Mouse (Mus musculus): ENCODE measurements around the gene Kank3.
A peak's percentile ranks its signal among the peaks of the same experiment; 100 is the strongest.

The Kank3 gene

GRCm38 (mm10) chr17:33810334-33811141, at the start of gene Kank3:
Gene Kank3, plus strand, starts transcription at chr17:33810519.
- DNase-seq (ENCODE audit: low read depth in 1 of 2, low spot score in 2 of 2) = peak; percentile 56 to 74

DNA sequence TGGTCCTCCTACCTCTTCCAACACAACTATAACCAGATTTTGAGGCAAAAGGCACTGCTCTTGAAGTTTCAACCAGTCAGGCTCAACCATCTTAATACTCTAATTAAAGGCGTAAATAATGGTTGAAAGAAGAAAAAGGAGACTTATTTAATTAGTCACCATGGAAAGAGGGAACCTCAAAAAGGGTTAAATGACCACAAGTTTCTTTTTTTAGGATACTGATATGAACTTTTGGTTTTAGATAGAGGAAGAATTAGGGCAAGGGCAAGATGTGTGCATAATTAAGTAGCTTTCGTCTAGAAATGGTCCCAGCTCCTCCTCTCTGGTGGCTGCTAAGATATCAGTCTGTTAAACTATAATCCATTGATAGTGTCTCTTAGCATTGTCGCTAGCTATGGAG, 43.9 kb upstream of the Kank3 start:
- no peak for DNase-seq (ENCODE audit: low read depth in 1 of 2, low spot score in 2 of 2)

- DNase-seq (ENCODE audit: low read depth in 1 of 2, low spot score in 2 of 2) = no peak
These were observed 38.7 kb upstream of the Kank3 start for GRCm38 (mm10) chr17:33771617-33772016.

- DNase-seq (ENCODE audit: low read depth in 1 of 2, low spot score in 2 of 2) = no peak
These were observed 36.9 kb upstream of the Kank3 start for GRCm38 (mm10) chr17:33773426-33773825.

DNA sequence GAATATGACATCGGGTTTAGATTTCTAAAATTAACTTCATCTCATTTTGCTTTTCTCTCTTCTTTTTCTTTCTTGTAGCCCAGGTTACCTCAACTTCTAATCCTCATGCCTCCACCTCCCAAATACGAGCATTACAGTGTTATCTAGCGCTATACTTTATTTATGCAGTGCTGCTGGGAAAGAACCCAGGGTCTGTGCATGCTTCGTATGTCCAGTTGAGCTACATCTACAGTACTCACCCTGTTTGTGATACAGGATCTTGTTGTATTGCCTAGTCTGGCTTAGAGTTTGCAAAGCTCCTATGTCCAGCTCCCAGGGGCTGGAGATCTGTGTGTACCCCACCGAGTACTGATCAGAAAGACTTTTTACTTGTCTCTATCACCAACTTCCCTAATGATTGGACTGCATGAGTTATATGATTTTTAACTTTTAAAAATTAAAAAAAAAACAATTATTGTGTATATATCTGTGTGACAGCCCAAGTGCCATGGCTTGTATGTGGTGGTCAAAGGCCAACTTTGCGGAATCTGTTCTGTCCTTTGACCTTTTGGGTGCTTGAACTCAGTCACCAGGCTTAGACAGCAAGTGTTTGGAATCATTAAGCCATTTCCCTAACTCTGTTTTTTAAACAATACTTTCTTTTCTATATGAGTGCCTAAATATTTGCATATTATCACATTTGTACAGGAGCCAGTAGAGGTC, 36.3 kb upstream of the Kank3 start:
- DNase-seq (ENCODE audit: low read depth in 1 of 2, low spot score in 2 of 2) = no peak

- DNase-seq (ENCODE audit: low read depth in 1 of 2, low spot score in 2 of 2) = no peak
These were observed 35.7 kb upstream of the Kank3 start for GRCm38 (mm10) chr17:33774573-33775155.

GRCm38 (mm10) chr17:33775287-33775686, 35.0 kb upstream of the Kank3 start:
- DNase-seq (ENCODE audit: low read depth in 1 of 2, low spot score in 2 of 2) = no peak

- no peak for DNase-seq (ENCODE audit: low read depth in 1 of 2, low spot score in 2 of 2)
These were observed 30.9 kb upstream of the Kank3 start for GRCm38 (mm10) chr17:33779271-33779966.

DNA sequence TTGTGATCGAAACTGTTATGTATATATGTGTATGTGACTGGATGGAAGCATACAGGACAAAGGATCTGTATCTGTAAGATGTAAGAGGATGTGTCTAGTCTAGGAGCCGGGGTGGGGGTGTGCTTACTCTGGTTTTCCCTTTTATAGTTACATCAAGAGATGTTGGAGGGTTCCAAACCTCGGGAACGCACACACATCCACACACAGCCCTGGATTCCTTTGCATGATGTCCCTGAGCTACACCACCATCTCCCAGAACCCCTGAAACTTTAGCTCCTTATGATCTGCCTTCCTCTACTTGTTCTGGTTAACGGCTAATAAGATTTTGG, 30.4 kb upstream of the Kank3 start:
- no peak for DNase-seq (ENCODE audit: low read depth in 1 of 2, low spot score in 2 of 2)

DNA sequence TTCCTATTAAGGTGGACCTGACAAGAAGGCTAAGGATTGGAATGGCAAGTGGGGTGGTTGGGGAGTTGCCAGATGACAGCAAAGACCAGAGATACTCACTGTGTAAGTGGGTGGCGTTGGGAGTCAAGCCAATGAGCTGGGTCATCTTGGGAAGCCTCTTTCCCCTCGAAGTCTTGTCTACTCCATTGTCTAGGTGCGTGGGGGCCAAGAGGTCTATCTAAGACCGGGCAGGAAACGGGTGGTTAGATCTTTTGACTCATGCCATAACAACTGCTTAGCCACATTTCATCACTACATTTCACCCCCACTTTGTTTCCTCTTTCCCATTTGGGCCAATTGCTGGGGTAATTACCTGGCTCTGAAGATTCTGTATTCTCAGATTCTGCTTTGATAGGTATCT, 29.9 kb upstream of the Kank3 start:
- no peak for DNase-seq (ENCODE audit: low read depth in 1 of 2, low spot score in 2 of 2)

DNA sequence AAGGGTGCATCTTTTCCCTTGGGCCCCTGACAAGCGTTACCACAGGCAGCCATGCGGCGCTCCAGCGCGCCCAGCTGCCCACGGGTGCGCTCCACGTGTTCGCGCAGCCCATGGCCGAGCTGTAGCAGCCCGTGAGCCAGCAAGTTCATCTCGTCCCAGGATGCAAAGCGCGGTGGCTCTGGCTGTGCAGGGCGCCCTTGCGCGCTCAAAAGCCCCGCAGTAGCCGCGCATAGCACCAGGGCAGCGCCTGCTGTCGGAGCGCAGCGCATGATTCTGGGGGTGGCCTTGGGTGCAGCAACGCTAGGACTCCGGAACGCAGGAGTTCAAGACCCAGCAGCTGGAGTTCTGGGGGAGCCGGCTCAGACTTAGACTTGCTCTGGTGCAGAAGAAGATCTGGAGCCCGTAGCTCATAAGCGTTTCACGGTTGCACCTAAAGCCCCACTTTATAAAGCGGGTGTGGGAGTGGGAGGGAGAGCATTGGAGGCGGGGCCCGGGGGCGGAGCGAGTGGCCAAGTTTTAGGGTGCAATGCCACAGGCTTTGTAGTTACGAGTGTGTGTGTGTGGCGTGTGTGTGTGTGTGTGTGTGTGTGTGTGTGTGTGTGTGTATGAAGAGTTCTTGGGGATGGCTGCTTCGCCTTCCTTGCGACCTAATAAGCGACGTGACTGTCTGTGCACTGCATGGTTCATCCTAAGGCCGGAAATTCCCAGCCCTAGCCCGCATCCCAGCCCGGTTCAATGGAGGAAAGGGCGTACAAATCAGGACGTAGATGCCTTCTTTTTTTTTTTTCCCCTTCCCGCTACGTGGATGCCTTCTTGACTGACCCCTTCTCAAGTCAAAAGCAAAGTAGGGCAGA, 29.0 kb upstream of the Kank3 start, which contains the start of gene Angptl4:
TSS of gene Angptl4 (minus strand) at position 707 of the 854 bp plus-strand sequence.
- DNase-seq (ENCODE audit: low read depth in 1 of 2, low spot score in 2 of 2) = peak in 1 of 2 experiments; percentile 43

- DNase-seq (ENCODE audit: low read depth in 1 of 2, low spot score in 2 of 2) = no peak
These were observed 28.3 kb upstream of the Kank3 start for GRCm38 (mm10) chr17:33782067-33782466.

- no peak for DNase-seq (ENCODE audit: low read depth in 1 of 2, low spot score in 2 of 2)
These were observed 26.9 kb upstream of the Kank3 start for GRCm38 (mm10) chr17:33783408-33783807.

- DNase-seq (ENCODE audit: low read depth in 1 of 2, low spot score in 2 of 2) = no peak
These were observed 25.4 kb upstream of the Kank3 start for GRCm38 (mm10) chr17:33784939-33785338.

DNA sequence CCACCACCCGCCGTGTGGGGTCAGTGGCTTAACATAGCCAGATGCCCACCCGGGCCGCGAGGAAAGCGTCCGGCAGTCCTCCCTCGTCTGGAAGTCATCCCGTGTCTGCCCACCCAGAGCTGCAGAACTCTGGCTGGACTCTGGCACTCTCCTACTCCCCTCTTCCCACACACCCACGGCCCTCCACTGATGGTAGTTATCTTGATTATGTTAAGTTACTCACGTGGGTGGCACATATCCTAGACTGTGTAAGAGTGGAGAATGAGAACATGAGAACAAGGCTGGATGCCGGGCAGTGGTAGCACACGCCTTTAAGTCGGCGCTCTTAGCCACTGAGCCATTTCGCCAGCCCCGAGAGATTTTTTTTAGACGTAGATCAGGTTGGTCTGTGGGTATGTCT, 23.9 kb upstream of the Kank3 start:
- DNase-seq (ENCODE audit: low read depth in 1 of 2, low spot score in 2 of 2) = no peak

GRCm38 (mm10) chr17:33788732-33789131, 21.6 kb upstream of the Kank3 start:
- no peak for DNase-seq (ENCODE audit: low read depth in 1 of 2, low spot score in 2 of 2)

GRCm38 (mm10) chr17:33798306-33798705, 12.0 kb upstream of the Kank3 start:
- DNase-seq (ENCODE audit: low read depth in 1 of 2, low spot score in 2 of 2) = no peak

- no peak for DNase-seq (ENCODE audit: low read depth in 1 of 2, low spot score in 2 of 2)
These were observed 11.0 kb upstream of the Kank3 start for GRCm38 (mm10) chr17:33799277-33799676.

GRCm38 (mm10) chr17:33802221-33802620, 8.1 kb upstream of the Kank3 start:
- no peak for DNase-seq (ENCODE audit: low read depth in 1 of 2, low spot score in 2 of 2)

GRCm38 (mm10) chr17:33804205-33804604, 6.1 kb upstream of the Kank3 start:
- DNase-seq (ENCODE audit: low read depth in 1 of 2, low spot score in 2 of 2) = no peak

GRCm38 (mm10) chr17:33804745-33805144, 5.6 kb upstream of the Kank3 start:
- no peak for DNase-seq (ENCODE audit: low read depth in 1 of 2, low spot score in 2 of 2)
